Mouse (Mus musculus) inflammation-experienced regulatory T-cells, adult 6 months (primary cell): ENCODE measurements around the gene Gm6525. TPM values are rescaled to one million over a fixed set of nuclear protein-coding genes. Genes with fewer than 3 reads are reported as not detected.
A peak's percentile ranks its signal among the peaks of the same experiment; 100 is the strongest.

ENCODE experiments used
- ATAC-seq: one replicate; pipeline ENCODE4 v1.8.0; 2017
- polyA plus RNA-seq, 3 experiments: library from polyadenylated mRNA; unstranded; fragments of 100-300 nt; shearing (Covaris generic); gene quantifications; one replicate each; pipeline ENCODE4 v1.2.1; 2017

The Gm6525 gene
- polyA plus RNA-seq, 3 experiments from 2014 or later: 0.50 to 0.80 (median 0.70) TPM

- ATAC-seq: no peak
Observed at GRCm38 (mm10) chr3:84172406-84172805, 1.5 kb upstream of the Gm6525 start.

- peak; percentile 84 for ATAC-seq
Observed at GRCm38 (mm10) chr3:84175337-84176315, 1.7 kb downstream of the Gm6525 start.

GRCm38 (mm10) chr3:84177834-84178233 lies 3.9 kb downstream of the Gm6525 start:
- ATAC-seq: no peak

GRCm38 (mm10) chr3:84180304-84180703 lies 6.4 kb downstream of the Gm6525 start:
- no peak for ATAC-seq

- ATAC-seq: no peak
Observed at GRCm38 (mm10) chr3:84181102-84181501, 7.2 kb downstream of the Gm6525 start.

GRCm38 (mm10) chr3:84181717-84182116 lies 7.8 kb downstream of the Gm6525 start:
- ATAC-seq: no peak

GRCm38 (mm10) chr3:84189629-84190173 lies 15.8 kb downstream of the Gm6525 start:
- ATAC-seq: no peak

- ATAC-seq: no peak
Observed at GRCm38 (mm10) chr3:84190513-84191061, 16.7 kb downstream of the Gm6525 start.

- no peak for ATAC-seq
Observed at GRCm38 (mm10) chr3:84191141-84191881, 17.4 kb downstream of the Gm6525 start.

GRCm38 (mm10) chr3:84193881-84194280 lies 20.0 kb downstream of the Gm6525 start:
- no peak for ATAC-seq

- ATAC-seq: no peak
Observed at GRCm38 (mm10) chr3:84198229-84198628, 24.3 kb downstream of the Gm6525 start.

- no peak for ATAC-seq
Observed at GRCm38 (mm10) chr3:84199516-84199915, 25.6 kb downstream of the Gm6525 start.

- no peak for ATAC-seq
Observed at GRCm38 (mm10) chr3:84200559-84201420, 26.9 kb downstream of the Gm6525 start.

- ATAC-seq: no peak
Observed at GRCm38 (mm10) chr3:84204640-84205039, 30.7 kb downstream of the Gm6525 start.

- peak; percentile 48 for ATAC-seq
Observed at GRCm38 (mm10) chr3:84205650-84206049, 31.7 kb downstream of the Gm6525 start.

- ATAC-seq: no peak
Observed at GRCm38 (mm10) chr3:84206106-84206505, 32.2 kb downstream of the Gm6525 start.

- ATAC-seq: no peak
Observed at GRCm38 (mm10) chr3:84207366-84207765, 33.5 kb downstream of the Gm6525 start.

- no peak for ATAC-seq
Observed at GRCm38 (mm10) chr3:84208475-84208874, 34.6 kb downstream of the Gm6525 start.

- no peak for ATAC-seq
Observed at GRCm38 (mm10) chr3:84208917-84209513, 35.1 kb downstream of the Gm6525 start.

GRCm38 (mm10) chr3:84211340-84211875 lies 37.5 kb downstream of the Gm6525 start:
- no peak for ATAC-seq

GRCm38 (mm10) chr3:84214501-84214900 lies 40.6 kb downstream of the Gm6525 start:
- no peak for ATAC-seq
